Mouse (Mus musculus) MEL (cell line): ENCODE measurements around the gene Fance.

Experiments used
- CTCF ChIP-seq, 3 experiments: IDR thresholded peaks in 2 of 3; conservative IDR thresholded peaks in 1 of 3; 2 replicates each; pipeline ENCODE4 v1.5.1; 2011 to 2012; ENCODE audit warnings: low read length in 3 of 3, low read depth in 2 of 3, mild to moderate bottlenecking in 2 of 3, improper control_type of control experiment in 1 of 3, inconsistent platforms in 1 of 3, mixed read lengths in 1 of 3, moderate library complexity in 1 of 3; ENCODE audit not compliant: control insufficient read depth in 1 of 3, insufficient read depth in 1 of 3, poor library complexity in 1 of 3, severe bottlenecking in 1 of 3
- E2F4 ChIP-seq: IDR thresholded peaks from 2 replicates; pipeline ENCODE4 v1.6.1; 2011; ENCODE audit warnings: low read depth, low read length, improper control_type of control experiment, borderline replicate concordance
- GABPA ChIP-seq: IDR thresholded peaks from 2 replicates; pipeline ENCODE4 v1.6.1; 2012; ENCODE audit warnings: low read depth, mild to moderate bottlenecking, inconsistent platforms, low read length, improper control_type of control experiment, moderate library complexity
- MAFK ChIP-seq: IDR thresholded peaks from 2 replicates; pipeline ENCODE4 v1.6.1; 2011; ENCODE audit warnings: low read depth, mild to moderate bottlenecking, low read length, improper control_type of control experiment, borderline replicate concordance
- POLR2AphosphoS2 ChIP-seq: IDR thresholded peaks from 2 replicates; pipeline ENCODE4 v1.6.1; 2011; ENCODE audit warnings: low read length, improper control_type of control experiment
- SIN3A ChIP-seq: IDR thresholded peaks from 2 replicates; pipeline ENCODE4 v1.6.1; 2012; ENCODE audit warnings: low read length, improper control_type of control experiment, inconsistent platforms
- TBP ChIP-seq: IDR thresholded peaks from 2 replicates; pipeline ENCODE4 v1.8.0; 2011; ENCODE audit warnings: low read depth, low read length, improper control_type of control experiment
- USF1 ChIP-seq: IDR thresholded peaks from 2 replicates; pipeline ENCODE4 v1.6.1; 2014; ENCODE audit warnings: low read depth, mild to moderate bottlenecking, inconsistent platforms, low read length, improper control_type of control experiment, moderate library complexity
- ZKSCAN1 ChIP-seq: IDR thresholded peaks from 2 replicates; pipeline ENCODE4 v1.6.1; 2012; ENCODE audit warnings: low read depth, mild to moderate bottlenecking, inconsistent platforms, low read length, improper control_type of control experiment, moderate library complexity

DNA sequence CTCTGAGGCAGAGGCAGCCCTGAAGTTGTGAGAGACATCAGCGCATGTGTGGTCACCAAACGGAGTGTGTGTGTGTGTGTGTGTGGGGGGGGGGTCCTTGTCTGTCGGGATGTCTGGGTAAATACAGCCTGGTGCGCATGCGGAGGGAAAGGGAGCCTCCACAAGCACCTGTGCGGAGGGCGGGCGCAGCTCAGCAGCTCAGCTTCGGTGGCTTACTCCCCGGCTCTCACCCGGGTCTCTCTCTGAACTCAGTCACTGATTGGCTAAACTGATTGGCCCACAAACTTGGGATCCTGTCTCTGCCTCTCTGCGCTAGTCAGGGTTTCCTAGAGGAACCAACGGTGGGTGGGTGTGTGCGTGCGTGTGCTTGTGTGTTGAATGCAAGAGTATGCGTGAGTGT lies 61.2 kb downstream of the Fance start:
- TF ChIP-seq ZKSCAN1 (no peak), SIN3A (no peak), E2F4 (no peak), GABPA (no peak), CTCF (IDR thresholded peaks at IDR 0.05 in 2 of 3, conservative IDR thresholded peaks at IDR 0.05 in 1 of 3; ENCODE audit: control insufficient read depth in 1 of 3, insufficient read depth in 1 of 3, low read depth in 2 of 3, low read length in 3 of 3, poor library complexity in 1 of 3, severe bottlenecking in 1 of 3) (no peak), TBP (no peak), POLR2AphosphoS2 (no peak), USF1 (no peak), MAFK (no peak)
